Mouse (Mus musculus) liver, embryonic 11.5 days (tissue): Measurements from ENCODE around the gene Mad1l1. TPM values are rescaled to one million over a fixed set of nuclear protein-coding genes. Genes with fewer than 3 reads are reported as not detected.

Source experiments
- ATAC-seq: fragments of 200-750 bp; cut with Nextera tagmentation; replicated peaks from 2 replicates; pipeline ENCODE4 v1.8.0; 2017; ENCODE audit warnings: moderate number of reproducible peaks, mild to moderate bottlenecking, moderate TSS enrichment, moderate library complexity; ENCODE audit not compliant: low FRiP score
- DNase-seq: peaks from one replicate; pipeline ENCODE4 v3.0.0-alpha.2; 2017; ENCODE audit warnings: low spot score
- H3K27ac ChIP-seq: fragments of 300-500 bp; sonication (generic); 2 replicates; pipeline ENCODE4 v1.5.1; 2014; ENCODE audit warnings: mild to moderate bottlenecking, low read depth, low read length, control low read depth
- H3K27me3 ChIP-seq: fragments of 300-500 bp; sonication (generic); replicated peaks from 2 replicates; pipeline ENCODE4 v1.6.1; 2014; ENCODE audit warnings: low read length, mixed read lengths; ENCODE audit not compliant: control insufficient read depth, insufficient read depth
- H3K36me3 ChIP-seq: fragments of 300-500 bp; sonication (generic); 2 replicates; pipeline ENCODE4 v1.6.1; 2014; ENCODE audit warnings: mild to moderate bottlenecking, low read length, moderate library complexity, mixed read lengths; ENCODE audit not compliant: control insufficient read depth, insufficient read depth
- H3K4me1 ChIP-seq: fragments of 300-500 bp; sonication (generic); replicated peaks from 2 replicates; pipeline ENCODE4 v1.6.1; 2014; ENCODE audit warnings: low read length, mixed read lengths; ENCODE audit not compliant: control insufficient read depth, insufficient read depth
- H3K4me2 ChIP-seq: fragments of 300-500 bp; sonication (generic); 2 replicates; pipeline ENCODE4 v1.6.1; 2014; ENCODE audit warnings: mild to moderate bottlenecking, control low read depth, moderate library complexity
- H3K4me3 ChIP-seq: fragments of 300-500 bp; sonication (generic); 2 replicates; pipeline ENCODE4 v1.5.1; 2014; ENCODE audit warnings: low read depth, low read length, control low read depth
- H3K9ac ChIP-seq: fragments of 300-500 bp; sonication (generic); 2 replicates; pipeline ENCODE4 v1.6.1; 2014; ENCODE audit warnings: low read depth, low read length, control low read depth
- H3K9me3 ChIP-seq: fragments of 300-500 bp; sonication (generic); 2 replicates; pipeline ENCODE4 v1.6.1; 2016; ENCODE audit warnings: low read length, inconsistent platforms, mixed read lengths; ENCODE audit not compliant: control insufficient read depth
- WGBS: fragments of 180-500 bp; shearing (Covaris S2); extraction: QIAGEN DNeasy Blood & Tissue Kit; methylation state at CpG from one replicate; pipeline ENCODE4 v1.1.7; 2014; 5-methylcytosine and 5-hydroxymethylcytosine counted together
- polyA plus RNA-seq: library from polyadenylated mRNA; unstranded; fragments of >200 nt; fragmentation: Nextera tagmentation; extraction: Ambion mirVana; gene quantifications from 2 replicates; pipeline ENCODE4 v1.2.1, GENCODE M21; 2014

Mad1l1 gene
- polyA plus RNA-seq, 1 experiment from 2014 or later = 43.0 TPM

GRCm38 (mm10) chr5:140336680-140337079 lies 15.3 kb upstream of the Mad1l1 start:
- H3K9me3 ChIP-seq = 0 out of 2 replicates have a peak, but pooled peaks cover 2% of the 10 kb centered on the region
- 71% methylated on average over 1 of the region's 1 CpGs for WGBS
- no peaks in the 10 kb centered on the region for H3K27me3 ChIP-seq
- no peak overlapping the region for H3K9ac ChIP-seq
- H3K4me1 ChIP-seq = peaks cover 9% of the 10 kb centered on the region; the same call in 1 of the 2 replicates
- H3K27ac ChIP-seq = no peak overlapping the region
- ATAC-seq = no peak
- H3K36me3 ChIP-seq = peaks cover 26% of the 10 kb centered on the region
- no peak overlapping the region for H3K4me2 ChIP-seq
- no peak for DNase-seq
- H3K4me3 ChIP-seq = no peak overlapping the region

GRCm38 (mm10) chr5:140333631-140334030 lies 12.3 kb upstream of the Mad1l1 start:
- Histone ChIP-seq H3K4me3 (no peak overlapping the region), H3K27ac (no peak overlapping the region), H3K9me3 (0 out of 2 replicates have a peak, but pooled peaks cover 2% of the 10 kb centered on the region), H3K27me3 (no peaks in the 10 kb centered on the region), H3K4me1 (peaks cover 14% of the 10 kb centered on the region), H3K4me2 (no peak overlapping the region), H3K9ac (no peak overlapping the region), H3K36me3 (peaks cover 18% of the 10 kb centered on the region)
- ATAC-seq (no peak), DNase-seq (no peak)
- WGBS = 20% methylated on average over 2 of the region's 2 CpGs

GRCm38 (mm10) chr5:140332519-140332918 lies 11.2 kb upstream of the Mad1l1 start:
- Histone ChIP-seq H3K9ac (peak overlapping the region; percentile 95), H3K4me1 (peaks cover 14% of the 10 kb centered on the region), H3K27ac (peak overlapping the region; percentile 96; the same call in 1 of the 2 replicates), H3K27me3 (no peaks in the 10 kb centered on the region), H3K9me3 (no peaks in the 10 kb centered on the region), H3K4me3 (peak overlapping the region; percentile 84), H3K36me3 (peaks cover 12% of the 10 kb centered on the region), H3K4me2 (peak overlapping the region; percentile 92)
- 45% methylated on average over 4 of the region's 4 CpGs for WGBS
- peak; percentile 64 for ATAC-seq
- DNase-seq = no peak

- WGBS = under 1% methylated on average over 39 of the region's 39 CpGs
- H3K9ac ChIP-seq = peak within 1 kb of the TSS; percentile 95
- H3K4me1 ChIP-seq = peaks cover 14% of the 10 kb centered on the region
- H3K36me3 ChIP-seq = peaks cover 11% of the 10 kb centered on the region
- peak; percentile 87 for ATAC-seq
- H3K27ac ChIP-seq = peak within 1 kb of the TSS; percentile 96
- DNase-seq = peak; percentile 87
- H3K9me3 ChIP-seq = no peaks in the 10 kb centered on the region
- H3K4me2 ChIP-seq = peak within 1 kb of the TSS; percentile 92
- no peaks in the 10 kb centered on the region for H3K27me3 ChIP-seq
- peak within 1 kb of the TSS; percentile 84 for H3K4me3 ChIP-seq
These were observed 10.5 kb upstream of the Mad1l1 start, which contains the start of gene Mrm2 for GRCm38 (mm10) chr5:140331615-140332512. TSS of gene Mrm2 (minus strand) at chr5:140331898.

- Histone ChIP-seq H3K27me3 (no peaks in the 10 kb centered on the region), H3K9me3 (no peaks in the 10 kb centered on the region), H3K4me2 (peak overlapping the region; percentile 4; the same call in 1 of the 2 replicates), H3K4me1 (peaks cover 6% of the 10 kb centered on the region), H3K27ac (no peak overlapping the region), H3K9ac (no peak overlapping the region), H3K4me3 (no peak overlapping the region), H3K36me3 (peaks cover 6% of the 10 kb centered on the region; the same call in 1 of the 2 replicates)
- no peak for ATAC-seq
- no peak for DNase-seq
- 70% methylated on average over 5 of the region's 5 CpGs for WGBS
These were observed 2.7 kb upstream of the Mad1l1 start for GRCm38 (mm10) chr5:140324058-140324457.

GRCm38 (mm10) chr5:140321756-140322575 lies 614 bp upstream of the Mad1l1 start:
- peak overlapping the region; percentile 74 for H3K4me2 ChIP-seq
- H3K9ac ChIP-seq = peak overlapping the region; percentile 93
- peak overlapping the region; percentile 78 for H3K27ac ChIP-seq
- DNase-seq (no peak), ATAC-seq (peak; percentile 37; the same call in 1 of the 2 replicates)
- no peaks in the 10 kb centered on the region for H3K9me3 ChIP-seq
- H3K36me3 ChIP-seq = peaks cover 2% of the 10 kb centered on the region; the same call in 1 of the 2 replicates
- H3K27me3 ChIP-seq = no peaks in the 10 kb centered on the region
- WGBS = 2% methylated on average over 17 of the region's 17 CpGs
- H3K4me3 ChIP-seq = peak overlapping the region; percentile 86
- H3K4me1 ChIP-seq = peaks cover 6% of the 10 kb centered on the region

GRCm38 (mm10) chr5:140316716-140317115 lies 4.6 kb downstream of the Mad1l1 start:
- no peak for ATAC-seq
- DNase-seq = no peak

GRCm38 (mm10) chr5:140307602-140308001 lies 13.8 kb downstream of the Mad1l1 start:
- WGBS = 94% methylated on average over 14 of the region's 14 CpGs
- no peak overlapping the region for H3K4me2 ChIP-seq
- no peaks in the 10 kb centered on the region for H3K9me3 ChIP-seq
- peaks cover 21% of the 10 kb centered on the region for H3K36me3 ChIP-seq
- no peak overlapping the region for H3K4me3 ChIP-seq
- no peak overlapping the region for H3K9ac ChIP-seq
- DNase-seq (no peak), ATAC-seq (no peak)
- H3K4me1 ChIP-seq = no peaks in the 10 kb centered on the region
- no peak overlapping the region for H3K27ac ChIP-seq
- no peaks in the 10 kb centered on the region for H3K27me3 ChIP-seq

More at GRCm38 (mm10) chr5:140316716-140317115, 4.6 kb downstream of the Mad1l1 start:
- Histone ChIP-seq H3K4me3 (no peak overlapping the region), H3K4me2 (no peak overlapping the region), H3K36me3 (peaks cover 10% of the 10 kb centered on the region), H3K9me3 (no peaks in the 10 kb centered on the region), H3K27me3 (no peaks in the 10 kb centered on the region), H3K9ac (no peak overlapping the region), H3K27ac (no peak overlapping the region), H3K4me1 (peaks cover 3% of the 10 kb centered on the region; the same call in 1 of the 2 replicates)
- WGBS = 89% methylated on average over 3 of the region's 3 CpGs
